Comparison of ENCODE assay signal across 20 mouse cellular contexts in the genomic region with DNA sequence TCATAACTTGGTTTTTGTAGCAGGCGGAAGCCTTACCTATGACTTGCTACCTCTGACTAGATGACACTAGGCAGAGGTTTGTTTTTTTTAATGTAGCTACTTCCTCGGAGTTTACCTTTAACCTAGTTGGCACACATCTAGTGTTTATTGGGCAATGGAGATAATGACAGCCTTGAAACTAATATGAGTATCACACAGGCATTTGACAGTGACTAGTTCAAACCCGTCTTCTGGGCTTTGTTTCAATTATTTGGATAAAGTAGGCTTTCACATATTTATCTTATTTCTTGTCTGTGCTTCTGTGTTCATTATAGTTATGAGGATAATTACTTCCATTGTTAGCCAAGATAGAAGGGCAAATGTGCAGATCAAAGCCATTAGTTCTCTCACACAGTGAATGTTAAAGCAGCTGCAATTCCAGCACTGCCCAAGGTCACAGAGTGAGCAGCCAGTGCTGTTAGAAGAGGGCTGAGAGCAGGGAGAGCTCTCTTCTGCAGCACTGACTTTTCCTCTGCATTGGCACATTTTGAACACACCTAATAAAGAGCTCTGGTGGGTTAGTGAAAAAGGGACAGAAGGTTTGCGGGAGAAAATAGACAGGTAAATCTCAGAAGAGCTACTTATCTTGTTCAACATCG. TPM values are rescaled to one million over a fixed set of nuclear protein-coding genes. Genes with fewer than 3 reads are reported as not detected.
A peak's percentile ranks its signal among the peaks of the same experiment; 100 is the strongest.
DNase-seq lines count a peak whose midpoint lies in the region; ATAC-seq and TF ChIP-seq lines count a peak whose summit lies in the region.
"Had no signal": no experiment of that assay in that cellular context is flagged by ENCODE, and none has a peak within 500 bp of the region (broad histone marks: within the 10 kb centered on the region; RNA-seq: fewer than 3 reads in every experiment).

No protein-coding gene starts in this region.

- H3K4me1 ChIP-seq in kidney, adult 2 months (ENCODE audit: control insufficient read depth, insufficient read depth, low read length) = peaks cover 11% of the 10 kb centered on the region; the same call in 1 of the 2 replicates
- H3K4me1 ChIP-seq in kidney, embryonic 16.5 days (ENCODE audit: insufficient read depth, low read length) = no peaks in the 10 kb centered on the region
- H3K4me1 ChIP-seq in heart, postnatal 0 days (ENCODE audit: control insufficient read depth, insufficient read depth) = 0 out of 2 replicates have a peak, but pooled peaks cover 15% of the 10 kb centered on the region
- H3K4me1 ChIP-seq: forebrain, embryonic 12.5 days; neural tube, embryonic 15.5 days had no signal

- 68% methylated on average over 5 of the region's 5 CpGs for WGBS in kidney, adult 2 months
- WGBS in kidney, embryonic 16.5 days = 84% methylated on average over 5 of the region's 5 CpGs
- 52% methylated on average over 5 of the region's 5 CpGs for WGBS in heart, postnatal 0 days

- ATAC-seq in kidney, embryonic 16.5 days (ENCODE audit: low FRiP score, low TSS enrichment) = no peak
- ATAC-seq in heart, postnatal 0 days (ENCODE audit: insufficient read depth, low read depth) = peak; percentile 73
- ATAC-seq: Patski had no signal

- H3K36me3 ChIP-seq in kidney, adult 2 months (ENCODE audit: control insufficient read depth, insufficient read depth, low read length) = peaks cover 12% of the 10 kb centered on the region
- peaks cover 23% of the 10 kb centered on the region for H3K36me3 ChIP-seq in kidney, embryonic 16.5 days (ENCODE audit: insufficient read depth, low read length)
- H3K36me3 ChIP-seq in heart, postnatal 0 days (replicated peaks; ENCODE audit: control insufficient read depth, insufficient read depth, low read length) = peaks cover 73% of the 10 kb centered on the region

- no peak for TF ChIP-seq POLR2A in kidney, adult 2 months (IDR thresholded peaks at IDR 0.05; ENCODE audit: low read depth, low read length)

- H3K4me2 ChIP-seq in kidney, embryonic 16.5 days (replicated peaks; ENCODE audit: low read depth, low read length) = no peak overlapping the region
- no peak overlapping the region for H3K4me2 ChIP-seq in heart, postnatal 0 days (ENCODE audit: low read depth, low read length)
- H3K4me2 ChIP-seq: forebrain, embryonic 12.5 days; neural tube, embryonic 15.5 days had no signal

- TF ChIP-seq CTCF in kidney, adult 2 months (conservative IDR thresholded peaks at IDR 0.05; ENCODE audit: insufficient read depth, insufficient read length, low read depth, low read length) = no peak
- no peak for TF ChIP-seq CTCF in heart, postnatal 0 days (IDR thresholded peaks at IDR 0.05; ENCODE audit: low read depth)

- no peak overlapping the region for H3K9ac ChIP-seq in kidney, embryonic 16.5 days (replicated peaks; ENCODE audit: low read length)
- H3K9ac ChIP-seq in heart, postnatal 0 days (replicated peaks; ENCODE audit: low read depth, low read length) = 0 out of 2 replicates have a peak overlapping the region, but pooled peaks have one; percentile 30
- H3K9ac ChIP-seq: forebrain, embryonic 12.5 days; liver, embryonic 14.5 days; neural tube, embryonic 15.5 days had no signal

- no peaks in the 10 kb centered on the region for H3K9me3 ChIP-seq in kidney, embryonic 16.5 days (ENCODE audit: low read length)
- no peaks in the 10 kb centered on the region for H3K9me3 ChIP-seq in heart, postnatal 0 days (replicated peaks; ENCODE audit: control insufficient read depth, low read length)
- H3K9me3 ChIP-seq: forebrain, embryonic 12.5 days; neural tube, embryonic 15.5 days had no signal

- no peaks in the 10 kb centered on the region for H3K27me3 ChIP-seq in kidney, adult 2 months (replicated peaks; ENCODE audit: control insufficient read depth, insufficient read depth, low read length)
- H3K27me3 ChIP-seq in kidney, embryonic 16.5 days (ENCODE audit: insufficient read depth, low read length) = no peaks in the 10 kb centered on the region
- no peaks in the 10 kb centered on the region for H3K27me3 ChIP-seq in heart, postnatal 0 days (ENCODE audit: control insufficient read depth, insufficient read depth, low read length)
- H3K27me3 ChIP-seq: CH12.LX; forebrain, embryonic 12.5 days; neural tube, embryonic 15.5 days; Patski had no signal

- no peak overlapping the region for H3K4me3 ChIP-seq in kidney, adult 2 months (ENCODE audit: insufficient read depth, low read depth, low read length)
- H3K4me3 ChIP-seq in kidney, embryonic 16.5 days (ENCODE audit: low read length) = no peak overlapping the region
- no peak overlapping the region for H3K4me3 ChIP-seq in heart, postnatal 0 days (ENCODE audit: low read depth, low read length)
- H3K4me3 ChIP-seq: forebrain, embryonic 12.5 days; neural tube, embryonic 15.5 days had no signal

- peak; percentile 44; the same call in 1 of the 2 replicates for TF ChIP-seq EP300 in heart, postnatal 0 days (IDR thresholded peaks at IDR 0.05; ENCODE audit: low read depth)

- peak; percentile 37 for DNase-seq in kidney, adult 2 months
- DNase-seq in Muller cell, postnatal 12 days (ENCODE audit: inconsistent ontology term) = peak; percentile 64
- peak; percentile 42 for DNase-seq in adipocyte (ENCODE audit: low spot score)
- peak; percentile 68 for DNase-seq in heart, postnatal 0 days (ENCODE audit: low spot score)
- no peak for DNase-seq in T-cell, adult 2 months (ENCODE audit: low spot score)
- no peak for DNase-seq in left cerebral cortex, adult 8-10 months (ENCODE audit: low spot score in 2 of 2)
- DNase-seq in cerebellum, postnatal 25 days = no peak
- DNase-seq: cerebellum, adult 8-10 months; kidney, adult 8-10 months; thymus, adult 2 months had no signal

- no peak overlapping the region; the same call in 1 of the 2 replicates for H3K27ac ChIP-seq in kidney, adult 2 months (ENCODE audit: insufficient read depth, low read depth, low read length)
- no peak overlapping the region for H3K27ac ChIP-seq in kidney, embryonic 16.5 days (ENCODE audit: low read length)
- peak overlapping the region; percentile 90 for H3K27ac ChIP-seq in heart, postnatal 0 days (ENCODE audit: low read depth)
- H3K27ac ChIP-seq: forebrain, embryonic 12.5 days; liver, embryonic 14.5 days; neural tube, embryonic 15.5 days had no signal

RNA-seq across cellular contexts. Expression of a gene that starts 15.4 kb away (rescaled TPM):
- polyA plus RNA-seq in kidney, adult 2 months (2012; rRNA removed) = 253 and 280 TPM in 2 replicates
- polyA plus RNA-seq in kidney, embryonic 16.5 days (2015; fragmentation: Nextera tagmentation; extraction: Ambion mirVana) = 169 and 194 TPM in 2 replicates
- 669 and 1,098 TPM in 2 replicates for total RNA-seq in heart, postnatal 0 days (2014; rRNA removed; ENCODE audit: low replicate concordance)
- polyA plus RNA-seq in heart, postnatal 0 days (2015; fragmentation: Nextera tagmentation; extraction: Ambion mirVana) = 1,207 and 1,270 TPM in 2 replicates
- 100 to 1,000 TPM in 1 of 4 experiments, 10 to 100 TPM in 3; 88.5 to 103 (median 92.6) TPM for total RNA-seq in left cerebral cortex, adult 8-10 months (2022)

RNA-seq across cellular contexts. Expression of a gene that starts 15.5 kb away (rescaled TPM):
- 116 and 122 TPM in 2 replicates for polyA plus RNA-seq in kidney, adult 2 months (2012; rRNA removed)
- polyA plus RNA-seq in kidney, embryonic 16.5 days (2015; fragmentation: Nextera tagmentation; extraction: Ambion mirVana) = 170 and 179 TPM in 2 replicates
- 368 and 497 TPM in 2 replicates for total RNA-seq in heart, postnatal 0 days (2014; rRNA removed; ENCODE audit: low replicate concordance)
- polyA plus RNA-seq in heart, postnatal 0 days (2015; fragmentation: Nextera tagmentation; extraction: Ambion mirVana) = 722 and 748 TPM in 2 replicates
- total RNA-seq in left cerebral cortex, adult 8-10 months (2022) = 10 to 100 TPM; 65.3 to 74.6 (median 68.4) TPM

RNA-seq across cellular contexts. Expression of a gene that starts 35.1 kb away (rescaled TPM):
- polyA plus RNA-seq in kidney, adult 2 months (2012; rRNA removed) = 0.05 TPM in 1 of 2 replicates, not detected in the other
- polyA plus RNA-seq in kidney, embryonic 16.5 days (2015; fragmentation: Nextera tagmentation; extraction: Ambion mirVana) = 0.15 and 0.40 TPM in 2 replicates
- total RNA-seq in heart, postnatal 0 days (2014; rRNA removed; ENCODE audit: low replicate concordance) = 0.08 and 0.43 TPM in 2 replicates
- 0.23 and 0.60 TPM in 2 replicates for polyA plus RNA-seq in heart, postnatal 0 days (2015; fragmentation: Nextera tagmentation; extraction: Ambion mirVana)
- not detected for total RNA-seq in left cerebral cortex, adult 8-10 months (2022)
- total RNA-seq: gastrocnemius, adult 18-20 months; left cerebral cortex, postnatal 14 days had no signal
- polyA plus RNA-seq: embryonic facial prominence, embryonic 11.5 days; forebrain, embryonic 12.5 days; hindbrain, embryonic 11.5 days; neural tube, embryonic 15.5 days had no signal

Comparison
In these comparisons a context has a peak if more than half of its experiments do, and no peak if none do; other contexts are left out.
1. DNase-seq: peak in kidney, adult 2 months (single experiment), Muller cell, postnatal 12 days (single experiment), adipocyte (single experiment) and heart, postnatal 0 days (single experiment); none in T-cell, adult 2 months (single experiment), left cerebral cortex, adult 8-10 months (0 of 2) and cerebellum, postnatal 25 days (0 of 2).